Mouse (Mus musculus): ENCODE measurements around the gene Wdr47. TPM values are rescaled to one million over a fixed set of nuclear protein-coding genes. Genes with fewer than 3 reads are reported as not detected.

Wdr47 gene
- polyA plus RNA-seq (2015; fragmentation: Nextera tagmentation; extraction: Ambion mirVana), result 5.8 and 8.9 TPM in 2 replicates

DNA sequence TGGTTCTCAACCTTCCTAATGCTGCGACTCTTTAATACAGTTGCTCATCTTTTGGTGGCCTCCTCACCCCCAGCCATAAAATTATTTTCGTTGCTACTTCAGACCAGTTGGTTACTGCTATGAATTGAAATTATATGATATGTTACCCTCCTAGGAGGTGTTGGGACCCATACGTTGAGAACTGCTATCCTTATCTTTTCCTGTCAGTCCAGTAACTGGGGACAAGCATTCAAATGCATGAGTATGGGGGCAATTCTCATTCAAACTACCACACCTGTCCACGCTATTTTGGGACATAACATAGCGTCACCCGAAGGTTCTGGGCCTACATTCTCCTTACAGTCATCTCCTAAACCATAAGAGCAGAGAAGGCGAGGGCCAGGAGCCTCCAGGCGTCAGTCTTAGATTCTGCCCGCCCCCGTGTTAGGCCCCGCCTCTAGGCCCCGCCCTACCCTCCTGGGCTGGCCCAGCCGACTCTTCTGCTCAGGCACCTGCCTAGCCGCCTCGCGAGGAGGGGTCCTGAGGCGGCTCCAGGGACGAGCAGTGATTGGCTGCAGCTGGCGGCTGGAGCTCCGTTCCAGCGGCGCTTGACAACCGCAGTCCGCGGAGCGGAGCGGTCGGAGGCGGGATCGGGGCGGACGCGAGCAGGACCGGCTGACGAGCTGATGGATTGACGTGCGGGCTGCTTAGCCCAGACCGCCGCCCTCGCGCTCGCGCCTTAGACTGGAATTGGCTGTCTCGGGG, at the start of gene Wdr47:
TSS of gene Wdr47 (plus strand) at position 494 of the 744 bp plus-strand sequence.

DNA sequence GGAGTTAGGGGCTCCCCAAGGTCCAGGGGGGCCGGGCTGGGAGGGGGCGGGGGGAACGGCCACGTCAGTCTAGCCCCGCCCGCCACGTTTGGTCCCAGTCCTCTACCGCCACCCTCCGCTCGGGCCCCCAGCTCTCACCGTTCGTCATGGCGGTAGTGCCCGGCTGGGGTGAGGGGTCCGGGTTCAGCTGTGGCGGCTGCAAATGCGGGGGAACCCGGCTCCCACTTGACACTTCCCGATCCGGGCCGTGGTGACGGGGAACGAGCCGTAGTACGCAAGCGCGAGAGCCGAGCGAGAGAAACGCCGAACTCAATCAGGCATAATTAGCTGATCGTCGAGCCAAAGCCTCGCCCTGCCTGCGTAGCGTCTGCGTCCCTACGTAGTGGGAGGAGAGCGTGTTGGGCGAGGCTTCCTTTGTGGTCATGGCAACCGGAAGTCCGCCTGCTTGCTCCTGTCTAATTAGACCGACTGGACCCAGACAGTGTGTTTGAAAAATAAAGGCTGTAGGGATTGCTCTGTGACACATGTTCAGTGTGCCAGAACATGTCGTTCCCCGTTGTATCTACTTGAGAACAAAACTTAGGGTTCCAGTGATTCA, 28.8 kb upstream of the Wdr47 start, which contains the start of gene Tmem167b:
TSS of gene Tmem167b (minus strand) at position 334 of the 598 bp plus-strand sequence.

DNA sequence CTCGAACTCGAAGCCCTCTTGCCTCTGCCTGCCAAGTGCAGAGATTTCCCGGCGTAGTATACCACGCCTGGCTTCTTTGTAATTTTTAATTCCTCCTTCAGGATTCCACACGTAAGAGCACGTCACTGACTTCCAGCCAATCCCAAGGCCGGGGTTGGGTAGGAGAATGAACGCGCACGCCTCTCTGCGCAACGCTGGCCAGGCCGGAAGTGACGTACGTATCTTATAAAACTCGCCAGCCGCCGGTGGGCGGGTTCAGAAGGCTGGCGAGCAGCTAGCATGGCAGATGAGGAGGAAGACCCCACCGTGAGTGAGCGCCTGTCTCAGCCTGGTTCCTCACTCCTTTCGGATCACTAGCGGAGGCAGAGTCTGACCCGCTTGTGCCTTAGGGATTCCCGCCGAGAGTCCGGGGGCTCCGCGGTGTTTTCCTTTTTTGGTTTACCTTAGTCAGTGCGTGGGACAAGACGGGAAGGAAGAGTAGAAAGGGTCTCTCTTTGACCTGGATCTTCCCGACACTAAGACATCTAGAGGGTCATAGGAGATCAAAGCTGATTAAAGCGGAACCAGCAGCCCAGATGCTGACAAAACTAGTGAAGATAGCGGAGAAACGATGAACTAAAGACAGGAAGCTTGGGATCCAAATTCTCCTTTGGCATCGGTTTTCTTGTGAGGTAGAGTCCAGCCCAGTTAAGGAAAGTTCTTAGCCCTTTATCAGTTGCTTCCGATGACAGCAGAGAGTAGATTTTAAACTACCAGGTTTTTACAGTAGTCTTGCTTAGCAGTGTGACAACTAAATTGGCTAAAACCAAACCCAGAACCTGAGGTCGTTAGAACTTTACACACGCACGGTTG, 19.4 kb upstream of the Wdr47 start, which contains the start of gene Taf13:
TSS of gene Taf13 (plus strand) at position 256 of the 852 bp plus-strand sequence.

DNA sequence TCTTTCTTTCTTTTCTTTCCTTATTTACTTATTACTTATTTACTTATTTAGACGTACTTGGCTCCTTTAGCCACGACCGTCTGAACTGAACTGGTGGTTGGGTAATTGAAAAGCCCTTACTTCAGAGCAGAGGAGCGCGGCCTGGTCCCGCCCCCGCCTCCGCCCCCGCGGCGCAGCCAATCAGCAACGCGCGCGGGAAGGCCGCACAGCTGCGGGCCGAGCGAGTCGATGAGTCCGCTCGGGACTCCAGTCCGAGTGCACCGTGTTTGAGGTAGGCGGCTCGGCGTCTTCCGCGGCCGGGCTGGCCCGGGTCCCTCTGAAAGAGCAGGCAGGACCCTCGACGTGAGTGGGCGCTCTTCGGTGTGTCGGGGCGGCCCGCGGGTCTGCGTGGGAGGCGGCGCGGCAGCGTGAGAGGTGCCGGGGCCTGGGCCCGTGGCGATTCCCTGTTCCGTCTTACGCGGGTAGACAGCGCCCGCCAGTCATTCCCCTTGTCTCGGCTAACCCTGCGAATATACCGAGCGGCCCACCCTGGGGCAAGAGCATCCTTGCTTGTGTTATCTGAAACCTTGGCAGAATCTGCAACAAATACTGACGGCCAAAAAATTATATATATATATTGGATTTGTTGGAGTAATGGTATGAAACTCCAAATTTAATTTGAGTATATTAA, 62.8 kb downstream of the Wdr47 start, which contains the start of gene Clcc1:
TSS of gene Clcc1 (plus strand) at position 204 of the 670 bp plus-strand sequence.

Small RNAs within 50 kb of the gene (microRNA-seq; reads per million reads assigned to microRNA genes)
- not detected for gene Gm22860

Other genes starting within 250 kb of the Wdr47 start
- gene Mybphl, start 226.4 kb upstream of the Wdr47 start, polyA plus RNA-seq (2015; fragmentation: Nextera tagmentation; extraction: Ambion mirVana), result not detected in 2 replicates
- 7.8 and 9.2 TPM in 2 replicates for gene Psrc1, start 207.4 kb upstream of the Wdr47 start, polyA plus RNA-seq (2015; fragmentation: Nextera tagmentation; extraction: Ambion mirVana)
- 0.73 and 1.7 TPM in 2 replicates for gene Celsr2, start 175.7 kb upstream of the Wdr47 start, polyA plus RNA-seq (2015; fragmentation: Nextera tagmentation; extraction: Ambion mirVana)
- 76.3 and 84.8 TPM in 2 replicates for gene Sars, start 146.1 kb upstream of the Wdr47 start, polyA plus RNA-seq (2015; fragmentation: Nextera tagmentation; extraction: Ambion mirVana)
- gene 1700013F07Rik, start 57.1 kb upstream of the Wdr47 start, polyA plus RNA-seq (2015; fragmentation: Nextera tagmentation; extraction: Ambion mirVana), result not detected in 2 replicates
- 0.19 and 0.35 TPM in 2 replicates for gene 5330417C22Rik, start 54.7 kb upstream of the Wdr47 start, polyA plus RNA-seq (2015; fragmentation: Nextera tagmentation; extraction: Ambion mirVana)
- gene Tmem167b, start 28.8 kb upstream of the Wdr47 start, polyA plus RNA-seq (2015; fragmentation: Nextera tagmentation; extraction: Ambion mirVana), result 32.6 and 37.2 TPM in 2 replicates
- gene Taf13, start 19.6 kb upstream of the Wdr47 start, polyA plus RNA-seq (2015; fragmentation: Nextera tagmentation; extraction: Ambion mirVana), result 40.6 and 48.9 TPM in 2 replicates
- gene Clcc1, start 62.6 kb downstream of the Wdr47 start, polyA plus RNA-seq (2015; fragmentation: Nextera tagmentation; extraction: Ambion mirVana), result 49.3 and 56.1 TPM in 2 replicates
- gene Gpsm2, start 131.0 kb downstream of the Wdr47 start, polyA plus RNA-seq (2015; fragmentation: Nextera tagmentation; extraction: Ambion mirVana), result 48.0 and 52.1 TPM in 2 replicates
- gene Aknad1, start 148.4 kb downstream of the Wdr47 start, polyA plus RNA-seq (2015; fragmentation: Nextera tagmentation; extraction: Ambion mirVana), result 1.4 and 1.9 TPM in 2 replicates
- 39.5 and 42.2 TPM in 2 replicates for gene Stxbp3, start 249.2 kb downstream of the Wdr47 start, polyA plus RNA-seq (2015; fragmentation: Nextera tagmentation; extraction: Ambion mirVana)

All from urinary bladder, postnatal 0 days (tissue).